Mouse (Mus musculus) midbrain, embryonic 11.5 days (tissue): Measurements from ENCODE around the gene Ccdc149. TPM values are rescaled to one million over a fixed set of nuclear protein-coding genes. Genes with fewer than 3 reads are reported as not detected.

ENCODE experiments used
- ATAC-seq: fragments of 200-750 bp; cut with Nextera tagmentation; 2 replicates; pipeline ENCODE4 v1.8.0; 2017; ENCODE audit warnings: moderate TSS enrichment, moderate library complexity; ENCODE audit not compliant: low FRiP score
- DNase-seq: peaks from one replicate; pipeline ENCODE4 v3.0.0; 2015; ENCODE audit warnings: low spot score; ENCODE audit errors: missing footprints
- H3K27ac ChIP-seq: fragments of 300-500 bp; sonication (generic); 2 replicates; pipeline ENCODE4 v1.5.1; 2014; ENCODE audit warnings: low read depth, low read length
- H3K27me3 ChIP-seq: fragments of 300-500 bp; sonication (generic); 2 replicates; pipeline ENCODE4 v1.6.1; 2014; ENCODE audit warnings: mild to moderate bottlenecking, low read length, moderate library complexity, mixed read lengths; ENCODE audit not compliant: control insufficient read depth, insufficient read depth
- H3K36me3 ChIP-seq: fragments of 300-500 bp; sonication (generic); 2 replicates; pipeline ENCODE4 v1.6.1; 2014; ENCODE audit warnings: mild to moderate bottlenecking, low read length, moderate library complexity, mixed read lengths; ENCODE audit not compliant: control insufficient read depth, insufficient read depth
- H3K4me1 ChIP-seq: fragments of 300-500 bp; sonication (generic); 2 replicates; pipeline ENCODE4 v1.6.1; 2014; ENCODE audit warnings: low read length; ENCODE audit not compliant: control insufficient read depth, insufficient read depth
- H3K4me2 ChIP-seq: fragments of 300-500 bp; sonication (generic); 2 replicates; pipeline ENCODE4 v1.6.1; 2014; ENCODE audit warnings: mild to moderate bottlenecking, moderate library complexity
- H3K4me3 ChIP-seq: fragments of 300-500 bp; sonication (generic); 2 replicates; pipeline ENCODE4 v1.5.1; 2014; ENCODE audit warnings: low read depth, low read length
- H3K9ac ChIP-seq: fragments of 300-500 bp; sonication (generic); 2 replicates; pipeline ENCODE4 v1.6.1; 2014; ENCODE audit warnings: low read length
- H3K9me3 ChIP-seq: fragments of 300-500 bp; sonication (generic); 2 replicates; pipeline ENCODE4 v1.6.1; 2016; ENCODE audit warnings: low read length; ENCODE audit not compliant: control insufficient read depth
- WGBS: fragments of 180-500 bp; shearing (Covaris S2); extraction: QIAGEN DNeasy Blood & Tissue Kit; methylation state at CpG from one replicate; pipeline ENCODE4 v1.1.7; 2014; 5-methylcytosine and 5-hydroxymethylcytosine counted together
- polyA plus RNA-seq: library from polyadenylated mRNA; unstranded; fragments of >200 nt; fragmentation: Nextera tagmentation; extraction: Ambion mirVana; gene quantifications from 2 replicates; pipeline ENCODE4 v1.2.1, GENCODE M21; 2014

The Ccdc149 gene
- polyA plus RNA-seq, 1 experiment from 2014 or later, result 2.4 TPM

- Histone ChIP-seq H3K36me3 (no peaks in the 10 kb centered on the region), H3K4me2 (no peak overlapping the region), H3K9ac (no peak overlapping the region), H3K9me3 (no peaks in the 10 kb centered on the region), H3K4me1 (no peaks in the 10 kb centered on the region), H3K27me3 (no peaks in the 10 kb centered on the region), H3K27ac (no peak overlapping the region), H3K4me3 (no peak overlapping the region)
- DNase-seq (no peak), ATAC-seq (no peak)
- 71% methylated on average over 14 of the region's 14 CpGs for WGBS
Measured at GRCm38 (mm10) chr5:52429731-52430480, 41.4 kb downstream of the Ccdc149 start.

DNA sequence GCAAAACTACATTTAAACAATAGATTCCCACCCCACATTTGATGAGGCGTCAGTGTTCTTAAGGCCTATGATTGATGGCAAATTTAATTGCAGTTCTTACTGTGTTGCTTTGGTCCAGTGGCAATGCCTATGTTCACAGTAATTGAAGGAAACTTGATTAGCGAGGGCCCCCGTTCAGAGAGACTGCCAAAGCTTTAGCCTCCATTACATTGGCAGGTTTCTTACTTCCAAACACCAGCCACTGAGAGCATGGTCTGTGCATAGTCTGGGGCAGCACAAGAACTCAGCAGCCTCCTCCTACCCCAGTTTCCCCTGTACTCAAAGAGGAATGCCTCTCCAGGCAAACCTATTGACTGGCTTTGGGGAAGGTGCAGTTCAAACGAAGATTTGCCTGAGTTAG lies 42.7 kb downstream of the Ccdc149 start:
- Histone ChIP-seq H3K36me3 (no peaks in the 10 kb centered on the region), H3K27ac (no peak overlapping the region), H3K9ac (no peak overlapping the region), H3K4me2 (no peak overlapping the region), H3K9me3 (no peaks in the 10 kb centered on the region), H3K27me3 (no peaks in the 10 kb centered on the region), H3K4me1 (no peaks in the 10 kb centered on the region), H3K4me3 (no peak overlapping the region)
- ATAC-seq (no peak), DNase-seq (peak; percentile 67)
- 58% methylated on average over 4 of the region's 4 CpGs for WGBS

DNA sequence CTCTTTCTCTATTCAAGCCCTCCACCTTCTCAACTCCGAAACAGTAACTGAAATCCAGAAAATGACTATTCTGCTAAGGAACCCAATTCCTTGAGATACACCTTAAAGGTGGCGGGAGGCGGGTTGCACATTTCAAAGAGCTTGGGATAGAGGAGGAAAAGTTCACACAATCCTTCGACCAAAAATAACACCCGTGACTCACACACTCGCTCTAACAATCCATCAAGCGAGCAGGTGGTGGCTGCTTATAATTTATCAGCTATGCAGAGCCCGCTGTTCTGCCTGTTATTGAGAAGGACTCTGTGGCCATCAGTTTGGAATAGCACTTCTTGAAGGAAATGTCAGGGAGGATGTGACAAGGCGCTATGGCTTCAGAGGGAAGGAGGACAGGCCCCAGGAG lies 45.5 kb downstream of the Ccdc149 start:
- Histone ChIP-seq H3K27me3 (no peaks in the 10 kb centered on the region), H3K4me2 (no peak overlapping the region), H3K4me1 (no peaks in the 10 kb centered on the region), H3K4me3 (no peak overlapping the region), H3K9me3 (no peaks in the 10 kb centered on the region), H3K9ac (no peak overlapping the region), H3K36me3 (no peaks in the 10 kb centered on the region), H3K27ac (no peak overlapping the region)
- 89% methylated on average over 9 of the region's 9 CpGs for WGBS
- ATAC-seq, result no peak
- no peak for DNase-seq

- no peak overlapping the region for H3K4me3 ChIP-seq
- no peaks in the 10 kb centered on the region for H3K27me3 ChIP-seq
- H3K36me3 ChIP-seq, result no peaks in the 10 kb centered on the region
- no peak overlapping the region for H3K9ac ChIP-seq
- no peak for ATAC-seq
- 68% methylated on average over 3 of the region's 3 CpGs for WGBS
- no peak overlapping the region for H3K27ac ChIP-seq
- no peak for DNase-seq
- no peaks in the 10 kb centered on the region for H3K9me3 ChIP-seq
- no peaks in the 10 kb centered on the region for H3K4me1 ChIP-seq
- H3K4me2 ChIP-seq, result no peak overlapping the region
Measured at GRCm38 (mm10) chr5:52423893-52424292, 47.4 kb downstream of the Ccdc149 start.

- Histone ChIP-seq H3K27ac (no peak overlapping the region), H3K9ac (no peak overlapping the region), H3K4me3 (no peak overlapping the region), H3K27me3 (no peaks in the 10 kb centered on the region), H3K36me3 (no peaks in the 10 kb centered on the region), H3K9me3 (no peaks in the 10 kb centered on the region), H3K4me1 (0 out of 2 replicates have a peak, but pooled peaks cover 2% of the 10 kb centered on the region), H3K4me2 (no peak overlapping the region)
- 67% methylated on average over 2 of the region's 2 CpGs for WGBS
- no peak for DNase-seq
- no peak for ATAC-seq
Measured at GRCm38 (mm10) chr5:52416485-52416884, 54.8 kb downstream of the Ccdc149 start.

GRCm38 (mm10) chr5:52415917-52416316 lies 55.4 kb downstream of the Ccdc149 start:
- ATAC-seq (no peak), DNase-seq (no peak)
- Histone ChIP-seq H3K27ac (no peak overlapping the region), H3K9ac (no peak overlapping the region), H3K36me3 (no peaks in the 10 kb centered on the region), H3K4me1 (0 out of 2 replicates have a peak, but pooled peaks cover 2% of the 10 kb centered on the region), H3K27me3 (no peaks in the 10 kb centered on the region), H3K4me2 (no peak overlapping the region), H3K4me3 (no peak overlapping the region), H3K9me3 (no peaks in the 10 kb centered on the region)
- WGBS, result 94% methylated on average over 6 of the region's 6 CpGs

DNA sequence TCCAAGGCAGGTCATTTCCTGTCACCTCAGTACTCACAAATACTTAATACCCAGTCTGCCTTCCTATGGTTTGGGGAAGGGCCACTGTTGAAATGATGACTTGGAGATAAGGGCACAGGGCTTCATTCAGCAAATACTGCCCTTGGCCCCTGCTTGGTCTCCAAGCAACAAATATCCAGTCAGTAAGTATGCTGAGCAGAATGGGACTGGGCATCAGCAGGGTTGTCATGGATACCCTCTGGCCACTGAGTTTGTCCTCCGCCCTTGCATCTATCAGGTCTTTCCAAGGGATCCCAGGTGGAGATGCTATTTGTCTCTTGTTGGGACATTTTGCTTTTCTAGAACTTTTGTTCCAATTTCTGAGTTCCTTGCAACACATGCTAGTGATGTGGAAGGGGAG lies 56.1 kb downstream of the Ccdc149 start:
- H3K27ac ChIP-seq, result no peak overlapping the region
- 55% methylated on average over 1 of the region's 1 CpGs for WGBS
- H3K4me2 ChIP-seq, result no peak overlapping the region
- H3K4me3 ChIP-seq, result no peak overlapping the region
- H3K36me3 ChIP-seq, result no peaks in the 10 kb centered on the region
- 0 out of 2 replicates have a peak, but pooled peaks cover 2% of the 10 kb centered on the region for H3K4me1 ChIP-seq
- H3K9me3 ChIP-seq, result no peaks in the 10 kb centered on the region
- no peaks in the 10 kb centered on the region for H3K27me3 ChIP-seq
- H3K9ac ChIP-seq, result no peak overlapping the region
- DNase-seq, result no peak
- peak; percentile 80 for ATAC-seq

DNA sequence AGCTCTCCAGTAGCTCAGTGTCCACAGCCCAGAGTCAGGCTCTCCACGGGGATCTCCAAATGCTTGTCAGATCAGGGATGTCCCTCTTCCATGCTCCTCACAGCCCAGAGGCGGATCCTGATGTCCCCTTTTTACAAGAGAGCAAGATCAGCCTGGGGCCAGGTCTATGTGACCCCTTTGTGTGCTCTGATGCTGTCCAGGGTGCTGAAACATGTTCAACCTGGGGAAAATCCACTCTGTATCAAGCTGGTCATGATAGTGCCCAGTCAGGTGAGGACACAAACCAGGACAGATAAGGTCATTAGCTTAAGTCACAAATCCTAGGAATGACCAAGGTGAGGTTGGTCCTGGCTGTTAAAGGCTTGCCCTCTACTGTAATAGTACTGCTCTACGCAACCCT lies 59.8 kb downstream of the Ccdc149 start:
- no peaks in the 10 kb centered on the region for H3K9me3 ChIP-seq
- ATAC-seq (no peak), DNase-seq (peak; percentile 77)
- 57% methylated on average over 3 of the region's 3 CpGs for WGBS
- 0 out of 2 replicates have a peak, but pooled peaks cover 2% of the 10 kb centered on the region for H3K4me1 ChIP-seq
- no peak overlapping the region for H3K27ac ChIP-seq
- no peak overlapping the region for H3K4me3 ChIP-seq
- no peak overlapping the region for H3K9ac ChIP-seq
- H3K4me2 ChIP-seq, result no peak overlapping the region
- no peaks in the 10 kb centered on the region for H3K27me3 ChIP-seq
- no peaks in the 10 kb centered on the region for H3K36me3 ChIP-seq

DNA sequence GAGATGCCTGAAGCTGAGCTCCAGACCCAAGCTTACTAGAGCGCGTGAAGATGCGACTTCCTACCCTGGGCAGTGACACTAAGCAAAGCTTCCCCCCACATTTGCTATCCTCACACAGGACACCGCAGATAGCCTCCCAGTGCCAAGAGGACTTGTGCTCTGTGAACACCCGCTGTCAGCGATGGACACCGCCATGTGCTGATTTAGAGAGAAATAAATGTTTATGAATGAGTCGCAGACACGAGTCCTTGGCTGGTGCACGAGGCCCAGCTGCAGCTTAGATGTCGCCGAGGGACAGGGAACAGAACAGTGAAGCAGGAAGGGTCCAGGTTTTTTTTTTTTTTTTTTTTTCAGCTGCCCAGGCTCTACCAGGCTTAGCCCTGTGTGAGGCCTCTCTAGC lies 61.1 kb downstream of the Ccdc149 start:
- Histone ChIP-seq H3K9ac (no peak overlapping the region), H3K4me2 (no peak overlapping the region), H3K27me3 (no peaks in the 10 kb centered on the region), H3K4me1 (0 out of 2 replicates have a peak, but pooled peaks cover 1% of the 10 kb centered on the region), H3K9me3 (no peaks in the 10 kb centered on the region), H3K27ac (no peak overlapping the region), H3K36me3 (no peaks in the 10 kb centered on the region), H3K4me3 (no peak overlapping the region)
- ATAC-seq (no peak), DNase-seq (no peak)
- 89% methylated on average over 12 of the region's 12 CpGs for WGBS
